Mouse (Mus musculus) limb, embryonic 13.5 days (tissue): Measurements from ENCODE around the gene Gm10972. TPM values are rescaled to one million over a fixed set of nuclear protein-coding genes. Genes with fewer than 3 reads are reported as not detected.
"Not testable (repeated sequence)": the region's sequence is repeated elsewhere in the genome, so short reads cannot be mapped to it uniquely, and the experiment has no call there.

Experiments used
- ATAC-seq: fragments of 200-750 bp; cut with Nextera tagmentation; 2 replicates; pipeline ENCODE4 v1.8.0; 2017; ENCODE audit warnings: low read depth, moderate number of reproducible peaks, moderate TSS enrichment; ENCODE audit not compliant: low FRiP score
- H3K27ac ChIP-seq: fragments of 300-500 bp; sonication (generic); 2 replicates; pipeline ENCODE4 v1.5.1; 2015; ENCODE audit warnings: inconsistent platforms, mild to moderate bottlenecking, moderate library complexity
- H3K27me3 ChIP-seq: fragments of 300-500 bp; sonication (generic); 2 replicates; pipeline ENCODE4 v1.6.1; 2015; ENCODE audit warnings: mild to moderate bottlenecking, inconsistent platforms
- H3K36me3 ChIP-seq: fragments of 300-500 bp; sonication (generic); 2 replicates; pipeline ENCODE4 v1.6.1; 2015; ENCODE audit warnings: inconsistent platforms, mild to moderate bottlenecking, moderate library complexity
- H3K4me1 ChIP-seq: fragments of 300-500 bp; sonication (generic); 2 replicates; pipeline ENCODE4 v1.6.1; 2015; ENCODE audit warnings: inconsistent platforms
- H3K4me2 ChIP-seq: fragments of 300-500 bp; sonication (generic); replicated peaks from 2 replicates; pipeline ENCODE4 v1.6.1; 2015; ENCODE audit warnings: inconsistent platforms, mild to moderate bottlenecking, moderate library complexity
- H3K4me3 ChIP-seq: fragments of 300-500 bp; sonication (generic); 2 replicates; pipeline ENCODE4 v1.5.1; 2015; ENCODE audit warnings: moderate library complexity, mild to moderate bottlenecking, inconsistent platforms
- H3K9ac ChIP-seq: fragments of 300-500 bp; sonication (generic); 2 replicates; pipeline ENCODE4 v1.6.1; 2015; ENCODE audit warnings: mild to moderate bottlenecking, inconsistent platforms
- H3K9me3 ChIP-seq: fragments of 300-500 bp; sonication (generic); 2 replicates; pipeline ENCODE4 v1.6.1; 2016; ENCODE audit warnings: inconsistent platforms
- WGBS: fragments of 180-500 bp; shearing (Covaris S2); methylation state at CpG from one replicate; pipeline ENCODE4 v1.1.7; 2015; 5-methylcytosine and 5-hydroxymethylcytosine counted together
- polyA plus RNA-seq: library from polyadenylated mRNA; unstranded; fragments of >200 nt; fragmentation: Nextera tagmentation; extraction: Ambion mirVana; gene quantifications from 2 replicates; pipeline ENCODE4 v1.2.1, GENCODE M21; 2015

The Gm10972 gene
- polyA plus RNA-seq, 1 experiment from 2014 or later: not detected

- not testable (repeated sequence) for ATAC-seq, H3K4me2 ChIP-seq, H3K9me3 ChIP-seq, H3K9ac ChIP-seq, H3K27ac ChIP-seq, H3K4me3 ChIP-seq, H3K27me3 ChIP-seq, H3K36me3 ChIP-seq
- H3K4me1 ChIP-seq: peaks cover 13% of the 10 kb centered on the region
- WGBS: 89% methylated on average over 4 of the region's 4 CpGs
Measured at GRCm38 (mm10) chr3:94691694-94692093, 48.8 kb downstream of the Gm10972 start.

Other genes with a start within 250 kb of the Gm10972 start
- gene Lingo4, start 244.6 kb upstream of the Gm10972 start, polyA plus RNA-seq: 0.06 and 0.14 TPM in 2 replicates
- 8.4 and 8.9 TPM in 2 replicates for gene Tdrkh, start 229.8 kb upstream of the Gm10972 start, polyA plus RNA-seq
- gene Mrpl9, start 199.8 kb upstream of the Gm10972 start, polyA plus RNA-seq: 66.8 and 67.0 TPM in 2 replicates
- 0.73 and 0.94 TPM in 2 replicates for gene Oaz3, start 199.2 kb upstream of the Gm10972 start, polyA plus RNA-seq
- gene Celf3, start 164.8 kb upstream of the Gm10972 start, polyA plus RNA-seq: 2.4 and 3.7 TPM in 2 replicates
- 1.8 and 2.0 TPM in 2 replicates for gene Riiad1, start 162.8 kb upstream of the Gm10972 start, polyA plus RNA-seq
- 56.7 and 66.8 TPM in 2 replicates for gene Snx27, start 60.4 kb upstream of the Gm10972 start, polyA plus RNA-seq
- gene Tuft1, start 15.8 kb downstream of the Gm10972 start, polyA plus RNA-seq: 4.9 and 5.3 TPM in 2 replicates
- 0.63 and 0.75 TPM in 2 replicates for gene Selenbp2, start 50.4 kb downstream of the Gm10972 start, polyA plus RNA-seq
- 7.1 and 7.3 TPM in 2 replicates for gene Cgn, start 143.4 kb downstream of the Gm10972 start, polyA plus RNA-seq
- 21.2 and 25.0 TPM in 2 replicates for gene Pogz, start 194.5 kb downstream of the Gm10972 start, polyA plus RNA-seq
- 361 and 368 TPM in 2 replicates for gene Psmb4, start 243.8 kb downstream of the Gm10972 start, polyA plus RNA-seq